Mouse (Mus musculus) hindbrain, embryonic 11.5 days (tissue): ENCODE measurements around the gene Olfr448. TPM values are rescaled to one million over a fixed set of nuclear protein-coding genes. Genes with fewer than 3 reads are reported as not detected.

Experiments
- ATAC-seq: fragments of 200-750 bp; cut with Nextera tagmentation; 2 replicates; pipeline ENCODE4 v1.8.0; 2017; ENCODE audit warnings: mild to moderate bottlenecking, moderate TSS enrichment, moderate library complexity; ENCODE audit not compliant: low FRiP score
- DNase-seq: peaks from one replicate; pipeline ENCODE4 v3.0.0-alpha.2; 2015; ENCODE audit warnings: low spot score
- H3K27ac ChIP-seq: fragments of 300-500 bp; sonication (generic); 2 replicates; pipeline ENCODE4 v1.5.1; 2014; ENCODE audit warnings: mild to moderate bottlenecking, low read depth, low read length
- H3K27me3 ChIP-seq: fragments of 300-500 bp; sonication (generic); 2 replicates; pipeline ENCODE4 v1.6.1; 2014; ENCODE audit warnings: mild to moderate bottlenecking, low read length, moderate library complexity, mixed read lengths; ENCODE audit not compliant: control insufficient read depth, insufficient read depth
- H3K36me3 ChIP-seq: fragments of 300-500 bp; sonication (generic); 2 replicates; pipeline ENCODE4 v1.6.1; 2014; ENCODE audit warnings: mild to moderate bottlenecking, low read length, moderate library complexity, mixed read lengths; ENCODE audit not compliant: control insufficient read depth, insufficient read depth
- H3K4me1 ChIP-seq: fragments of 300-500 bp; sonication (generic); replicated peaks from 2 replicates; pipeline ENCODE4 v1.6.1; 2014; ENCODE audit warnings: low read length, mixed read lengths; ENCODE audit not compliant: control insufficient read depth, insufficient read depth
- H3K4me2 ChIP-seq: fragments of 300-500 bp; sonication (generic); replicated peaks from 2 replicates; pipeline ENCODE4 v1.6.1; 2014; ENCODE audit warnings: mild to moderate bottlenecking, low read depth, low read length
- H3K4me3 ChIP-seq: fragments of 300-500 bp; sonication (generic); 2 replicates; pipeline ENCODE4 v1.5.1; 2014; ENCODE audit warnings: low read depth, low read length
- H3K9ac ChIP-seq: fragments of 300-500 bp; sonication (generic); 2 replicates; pipeline ENCODE4 v1.6.1; 2014; ENCODE audit warnings: low read depth, low read length
- H3K9me3 ChIP-seq: fragments of 300-500 bp; sonication (generic); 2 replicates; pipeline ENCODE4 v1.6.1; 2016; ENCODE audit warnings: low read length; ENCODE audit not compliant: control insufficient read depth
- WGBS: fragments of 180-500 bp; shearing (Covaris S2); extraction: QIAGEN DNeasy Blood & Tissue Kit; methylation state at CpG from one replicate; pipeline ENCODE4 v1.1.7; 2014; 5-methylcytosine and 5-hydroxymethylcytosine counted together
- polyA plus RNA-seq: library from polyadenylated mRNA; unstranded; fragments of >200 nt; fragmentation: Nextera tagmentation; extraction: Ambion mirVana; gene quantifications from 2 replicates; pipeline ENCODE4 v1.2.1, GENCODE M21; 2014

The Olfr448 gene
- polyA plus RNA-seq, result not detected in 2 replicates

GRCm38 (mm10) chr6:42890141-42890540, at the start of gene Olfr448:
Olfr448 (plus strand) TSS chr6:42890441.
- WGBS, result 91% methylated on average over 1 of the region's 1 CpGs
- Histone ChIP-seq H3K4me2 (no peak within 1 kb of the TSS), H3K9me3 (no peaks in the 10 kb centered on the region), H3K36me3 (no peaks in the 10 kb centered on the region), H3K9ac (no peak within 1 kb of the TSS), H3K4me1 (no peaks in the 10 kb centered on the region), H3K27ac (no peak within 1 kb of the TSS), H3K4me3 (no peak within 1 kb of the TSS), H3K27me3 (no peaks in the 10 kb centered on the region)
- no peak for DNase-seq
- ATAC-seq, result no peak

GRCm38 (mm10) chr6:42860222-42860819, 29.9 kb upstream of the Olfr448 start:
- no peaks in the 10 kb centered on the region for H3K9me3 ChIP-seq
- H3K9ac ChIP-seq, result no peak overlapping the region
- WGBS, result 17% methylated on average over 4 of the region's 4 CpGs
- H3K4me2 ChIP-seq, result no peak overlapping the region
- ATAC-seq (peak; percentile 74), DNase-seq (peak; percentile 76)
- no peak overlapping the region for H3K27ac ChIP-seq
- no peaks in the 10 kb centered on the region for H3K36me3 ChIP-seq
- H3K27me3 ChIP-seq, result no peaks in the 10 kb centered on the region
- H3K4me3 ChIP-seq, result no peak overlapping the region
- H3K4me1 ChIP-seq, result no peaks in the 10 kb centered on the region

- Histone ChIP-seq H3K4me3 (no peak overlapping the region), H3K9me3 (no peaks in the 10 kb centered on the region), H3K4me2 (no peak overlapping the region), H3K27me3 (no peaks in the 10 kb centered on the region), H3K9ac (no peak overlapping the region), H3K4me1 (no peaks in the 10 kb centered on the region), H3K27ac (no peak overlapping the region), H3K36me3 (no peaks in the 10 kb centered on the region)
- 80% methylated on average over 3 of the region's 3 CpGs for WGBS
- DNase-seq (no peak), ATAC-seq (no peak)
Measured at GRCm38 (mm10) chr6:42869695-42870094, 20.5 kb upstream of the Olfr448 start.

GRCm38 (mm10) chr6:42876323-42876722, 13.9 kb upstream of the Olfr448 start:
- Histone ChIP-seq H3K4me3 (no peak overlapping the region), H3K9me3 (no peaks in the 10 kb centered on the region), H3K4me1 (no peaks in the 10 kb centered on the region), H3K36me3 (no peaks in the 10 kb centered on the region), H3K4me2 (no peak overlapping the region), H3K9ac (no peak overlapping the region), H3K27me3 (no peaks in the 10 kb centered on the region), H3K27ac (no peak overlapping the region)
- no peak for ATAC-seq
- no peak for DNase-seq

GRCm38 (mm10) chr6:42900345-42900744, 10.1 kb downstream of the Olfr448 start:
- Histone ChIP-seq H3K9me3 (no peaks in the 10 kb centered on the region), H3K27ac (no peak overlapping the region), H3K9ac (no peak overlapping the region), H3K4me3 (no peak overlapping the region), H3K4me2 (no peak overlapping the region), H3K36me3 (no peaks in the 10 kb centered on the region), H3K4me1 (no peaks in the 10 kb centered on the region), H3K27me3 (no peaks in the 10 kb centered on the region)
- ATAC-seq, result no peak
- WGBS, result 31% methylated on average over 1 of the region's 1 CpGs
- DNase-seq, result no peak

GRCm38 (mm10) chr6:42908578-42908977, 18.3 kb downstream of the Olfr448 start, which contains the start of gene Olfr447:
Olfr447 (plus strand) TSS chr6:42908878.
- Histone ChIP-seq H3K9ac (no peak within 1 kb of the TSS), H3K36me3 (no peaks in the 10 kb centered on the region), H3K4me2 (no peak within 1 kb of the TSS), H3K9me3 (no peaks in the 10 kb centered on the region), H3K4me1 (no peaks in the 10 kb centered on the region), H3K4me3 (no peak within 1 kb of the TSS), H3K27me3 (no peaks in the 10 kb centered on the region), H3K27ac (no peak within 1 kb of the TSS)
- ATAC-seq (no peak), DNase-seq (no peak)

- Histone ChIP-seq H3K4me3 (no peak within 1 kb of the TSS), H3K9ac (no peak within 1 kb of the TSS), H3K4me1 (no peaks in the 10 kb centered on the region), H3K36me3 (no peaks in the 10 kb centered on the region), H3K4me2 (no peak within 1 kb of the TSS), H3K27me3 (no peaks in the 10 kb centered on the region), H3K9me3 (no peaks in the 10 kb centered on the region), H3K27ac (no peak within 1 kb of the TSS)
- ATAC-seq, result no peak
- no peak for DNase-seq
- WGBS, result 70% methylated on average over 2 of the region's 2 CpGs
Measured at GRCm38 (mm10) chr6:42921077-42921476, 30.8 kb downstream of the Olfr448 start, which contains the start of gene Olfr446. Olfr446 (plus strand) TSS chr6:42921377.

Other genes starting within 250 kb of the Olfr448 start
- gene Tcaf2, start 245.2 kb upstream of the Olfr448 start, polyA plus RNA-seq, result 2.1 and 2.6 TPM in 2 replicates
- gene Tcaf1, start 180.4 kb upstream of the Olfr448 start, polyA plus RNA-seq, result 161 and 162 TPM in 2 replicates
- gene Olfr453, start 151.1 kb upstream of the Olfr448 start, polyA plus RNA-seq, result not detected in 2 replicates
- not detected in 2 replicates for gene Olfr38, start 134.0 kb upstream of the Olfr448 start, polyA plus RNA-seq
- not detected in 2 replicates for gene Olfr452, start 105.3 kb upstream of the Olfr448 start, polyA plus RNA-seq
- gene Olfr450, start 78.5 kb upstream of the Olfr448 start, polyA plus RNA-seq, result not detected in 2 replicates
- gene Olfr449, start 56.1 kb upstream of the Olfr448 start, polyA plus RNA-seq, result not detected in 2 replicates
- gene Olfr447, start 18.4 kb downstream of the Olfr448 start, polyA plus RNA-seq, result not detected in 2 replicates
- not detected in 2 replicates for gene Olfr446, start 30.9 kb downstream of the Olfr448 start, polyA plus RNA-seq
- gene Olfr444, start 58.6 kb downstream of the Olfr448 start, polyA plus RNA-seq, result not detected in 2 replicates
- gene Olfr441, start 215.9 kb downstream of the Olfr448 start, polyA plus RNA-seq, result not detected in 2 replicates